Mouse (Mus musculus): ENCODE results near the gene Zfp629. TPM values are rescaled to one million over a fixed set of nuclear protein-coding genes. Genes with fewer than 3 reads are reported as not detected.

Zfp629 gene
- polyA plus RNA-seq, 1 experiment from 2014 or later, result 6.6 TPM

DNA sequence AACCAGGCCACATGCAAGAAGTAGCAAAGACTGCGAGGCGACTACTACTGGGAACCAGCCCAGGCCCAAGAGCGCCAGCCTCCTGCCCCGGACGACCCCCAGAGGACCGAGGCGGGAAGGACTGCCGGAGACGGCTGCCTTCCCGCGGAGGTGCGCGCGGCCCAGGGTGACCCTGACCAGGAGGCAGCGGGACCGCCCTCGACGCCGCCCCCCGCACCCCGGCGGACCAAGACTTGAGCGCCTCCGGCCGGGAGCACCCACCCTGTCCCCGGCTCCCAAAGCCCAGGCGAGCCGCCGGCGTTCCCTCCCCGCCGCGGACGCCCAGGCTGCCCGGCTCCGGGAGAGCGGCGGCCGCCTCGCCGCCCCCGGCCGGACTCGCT is 1.1 kb downstream of the Zfp629 start:
- DNase-seq (ENCODE audit: low spot score), result no peak

- no peak for DNase-seq (ENCODE audit: low spot score)
Observed at GRCm38 (mm10) chr7:127614091-127614490, 1.5 kb downstream of the Zfp629 start.

DNA sequence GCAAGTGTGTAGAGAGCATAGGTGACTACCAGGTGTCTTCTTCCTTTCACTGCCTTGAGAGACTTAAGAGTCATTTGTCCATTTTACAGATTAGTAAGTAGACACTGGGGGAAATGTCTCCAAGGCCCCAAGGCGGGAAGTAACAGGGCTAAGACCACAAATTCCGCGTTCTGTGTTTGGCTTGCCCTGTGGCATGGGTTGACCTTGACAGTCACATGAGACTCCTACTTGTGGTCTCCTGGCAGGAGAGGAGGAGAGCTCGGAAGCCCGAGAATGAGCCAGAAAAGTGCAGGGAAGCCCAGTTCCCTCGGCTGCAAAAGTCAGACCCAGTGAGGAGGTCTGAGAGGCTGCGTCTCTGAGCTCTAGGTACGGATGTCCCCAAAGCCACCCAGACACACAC is 2.1 kb downstream of the Zfp629 start:
- DNase-seq (ENCODE audit: low spot score), result no peak

DNA sequence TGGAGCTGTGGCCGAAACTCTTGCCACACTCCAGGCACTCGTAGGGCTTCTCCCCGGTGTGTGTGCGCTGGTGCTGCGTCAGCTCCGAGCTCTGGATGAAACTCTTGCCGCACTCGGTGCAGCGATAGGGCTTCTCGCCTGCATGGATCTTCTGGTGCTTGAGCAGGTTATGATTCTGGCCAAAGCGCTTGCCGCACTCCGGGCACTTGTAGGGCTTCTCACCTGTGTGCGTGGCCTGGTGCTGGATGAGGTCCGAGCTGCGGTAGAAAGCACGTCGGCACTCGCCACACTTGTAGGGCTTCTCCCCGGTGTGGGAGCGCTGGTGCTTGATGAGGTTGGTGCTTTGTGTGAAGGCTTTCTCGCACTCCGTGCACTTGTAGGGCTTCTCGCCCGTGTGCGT is 4.0 kb downstream of the Zfp629 start:
- no peak for DNase-seq (ENCODE audit: low spot score)

DNA sequence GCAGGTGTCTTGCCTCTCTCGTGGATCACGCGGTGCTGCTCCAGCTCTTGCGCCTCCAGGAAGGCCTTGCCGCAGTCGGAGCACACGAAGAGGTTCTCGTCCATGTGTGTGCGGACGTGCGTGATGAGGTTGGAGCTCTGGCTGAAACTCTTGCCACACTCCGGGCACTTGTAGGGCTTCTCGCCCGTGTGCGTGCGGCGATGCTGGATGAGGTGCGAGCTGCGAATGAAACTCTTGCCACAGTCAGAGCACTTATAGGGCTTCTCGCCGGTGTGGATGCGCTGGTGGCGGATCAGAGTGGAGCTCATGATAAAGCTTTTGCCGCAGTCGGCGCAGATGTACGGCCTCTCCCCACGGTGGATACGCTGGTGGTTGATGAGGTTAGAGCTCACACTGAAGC is 4.6 kb downstream of the Zfp629 start:
- no peak for DNase-seq (ENCODE audit: low spot score)

GRCm38 (mm10) chr7:127607150-127607549 is 8.4 kb downstream of the Zfp629 start:
- no peak for DNase-seq (ENCODE audit: low spot score)

GRCm38 (mm10) chr7:127604256-127604655 is 11.3 kb downstream of the Zfp629 start:
- DNase-seq (ENCODE audit: low spot score), result no peak

DNA sequence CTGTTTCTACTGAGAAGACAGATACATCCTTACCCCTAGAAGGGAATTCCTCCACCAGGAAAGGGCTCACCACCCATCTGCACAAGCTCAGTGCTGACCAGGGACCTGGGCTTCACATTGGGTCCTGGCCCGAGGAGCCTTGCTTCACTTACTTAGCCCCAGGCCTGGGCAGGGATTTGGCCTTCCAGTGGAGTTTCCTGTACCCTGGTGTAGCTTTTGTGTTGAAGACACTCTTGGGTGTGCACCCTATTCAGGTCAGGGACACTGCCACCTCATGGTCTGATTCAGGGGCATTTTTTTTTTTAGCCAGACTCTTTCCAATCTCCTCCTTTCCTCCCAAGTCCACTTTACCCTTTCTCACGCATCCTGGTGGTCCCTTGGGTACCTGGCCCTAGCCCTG is 12.7 kb downstream of the Zfp629 start:
- no peak for DNase-seq (ENCODE audit: low spot score)

- DNase-seq (ENCODE audit: low spot score), result no peak
Observed at GRCm38 (mm10) chr7:127601735-127602134, 13.9 kb downstream of the Zfp629 start.

DNA sequence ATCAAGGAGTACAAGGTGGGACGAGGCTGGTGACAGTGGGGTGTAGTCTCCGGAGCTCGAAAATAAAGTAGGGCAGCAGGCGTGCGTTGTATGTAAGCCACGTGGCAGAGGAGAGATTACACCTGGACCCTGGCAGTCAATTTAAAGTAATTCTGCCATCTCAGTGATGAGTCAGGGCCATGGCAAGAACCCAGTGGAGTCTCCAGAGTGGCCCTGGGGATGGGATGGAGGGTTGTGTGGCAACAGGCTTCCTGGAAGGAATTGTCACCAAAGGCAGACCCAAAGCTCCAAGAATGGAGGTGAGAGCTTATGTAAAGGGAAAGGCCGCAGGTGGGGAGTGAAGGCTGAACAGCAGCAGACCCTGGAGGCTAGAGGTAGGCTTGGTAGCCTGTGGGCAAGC is 15.0 kb downstream of the Zfp629 start:
- no peak for DNase-seq (ENCODE audit: low spot score)

DNA sequence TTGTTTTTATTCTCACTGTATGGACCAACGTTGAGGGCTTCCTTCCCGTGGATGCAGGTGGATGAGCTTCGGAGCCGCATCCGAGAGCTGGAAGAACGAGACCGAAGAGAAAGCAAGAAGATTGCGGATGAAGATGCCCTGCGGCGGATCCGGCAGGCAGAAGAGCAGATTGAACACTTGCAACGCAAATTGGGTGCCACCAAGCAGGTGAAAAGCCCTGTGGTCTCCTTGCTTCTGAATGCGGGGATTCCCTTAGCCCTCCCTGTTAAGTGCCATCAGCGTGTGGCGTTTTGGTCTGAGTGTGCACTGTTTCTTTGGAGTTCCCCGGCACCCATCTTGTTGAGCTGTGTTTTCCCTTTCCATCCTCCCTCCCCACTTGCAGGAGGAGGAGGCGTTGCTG is 18.9 kb downstream of the Zfp629 start:
- no peak for DNase-seq (ENCODE audit: low spot score)

DNA sequence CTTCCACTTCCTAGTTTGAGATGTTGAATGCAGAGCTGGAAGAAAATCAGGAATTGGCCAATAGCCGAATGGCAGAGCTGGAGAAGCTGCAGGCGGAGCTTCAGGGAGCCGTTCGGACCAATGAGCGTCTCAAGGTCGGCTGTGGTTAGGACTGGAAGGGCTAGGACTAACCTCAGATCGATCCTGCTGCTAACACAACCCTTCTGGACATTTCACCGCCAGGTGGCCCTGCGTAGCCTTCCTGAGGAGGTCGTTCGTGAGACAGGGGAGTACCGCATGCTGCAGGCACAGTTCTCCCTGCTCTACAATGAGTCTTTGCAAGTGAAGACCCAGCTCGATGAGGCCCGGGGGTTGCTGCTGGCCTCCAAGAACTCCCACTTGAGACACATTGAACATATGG is 23.0 kb downstream of the Zfp629 start:
- DNase-seq (ENCODE audit: low spot score), result no peak

GRCm38 (mm10) chr7:127591108-127591507 is 24.5 kb downstream of the Zfp629 start:
- DNase-seq (ENCODE audit: low spot score), result no peak

DNA sequence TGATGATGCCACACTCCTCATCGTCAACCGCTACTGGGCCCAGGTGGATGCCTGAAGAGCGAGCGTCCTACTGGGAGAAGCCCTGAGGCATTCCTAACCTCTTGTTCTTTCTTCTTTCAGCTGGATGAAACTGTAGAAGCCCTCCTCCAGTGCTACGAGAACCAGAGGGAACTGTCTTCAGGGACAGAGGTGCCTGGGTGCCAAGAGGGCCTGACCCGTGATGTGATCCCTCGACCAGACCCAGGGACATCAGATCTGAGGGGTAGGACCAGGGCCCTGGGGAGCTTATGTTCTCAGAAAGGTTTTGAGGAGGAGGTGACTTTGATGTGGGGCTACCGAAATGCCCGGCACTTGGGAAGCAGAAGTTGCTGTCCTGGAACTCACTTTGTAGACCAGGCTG is 26.0 kb downstream of the Zfp629 start:
- no peak for DNase-seq (ENCODE audit: low spot score)

DNA sequence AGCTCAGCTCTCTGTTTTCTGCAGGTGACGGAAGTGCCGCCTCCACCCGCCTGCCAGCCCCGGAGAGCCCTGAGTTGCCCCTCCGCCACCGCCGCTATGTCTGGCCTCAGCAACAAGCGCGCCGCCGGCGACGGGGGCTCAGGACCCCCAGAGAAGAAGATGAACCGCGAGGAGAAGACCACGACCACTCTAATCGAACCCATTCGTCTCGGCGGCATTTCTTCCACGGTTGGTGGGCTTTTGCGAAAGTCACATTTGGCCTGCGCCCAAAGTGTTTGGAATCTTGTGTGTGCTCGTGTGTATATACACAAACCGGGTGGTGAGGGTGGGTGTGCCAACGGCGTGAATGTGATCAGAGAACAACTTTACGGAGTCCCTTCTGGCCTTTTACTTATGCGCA is 26.7 kb downstream of the Zfp629 start:
- DNase-seq (ENCODE audit: low spot score), result no peak

GRCm38 (mm10) chr7:127588011-127588871 is 27.4 kb downstream of the Zfp629 start, which contains the start of the genes Ccdc189 and Rnf40:
Gene Ccdc189, minus strand, starts transcription at chr7:127588595.
Gene Rnf40, plus strand, starts transcription at chr7:127588767.
- DNase-seq (ENCODE audit: low spot score), result peak; percentile 95

DNA sequence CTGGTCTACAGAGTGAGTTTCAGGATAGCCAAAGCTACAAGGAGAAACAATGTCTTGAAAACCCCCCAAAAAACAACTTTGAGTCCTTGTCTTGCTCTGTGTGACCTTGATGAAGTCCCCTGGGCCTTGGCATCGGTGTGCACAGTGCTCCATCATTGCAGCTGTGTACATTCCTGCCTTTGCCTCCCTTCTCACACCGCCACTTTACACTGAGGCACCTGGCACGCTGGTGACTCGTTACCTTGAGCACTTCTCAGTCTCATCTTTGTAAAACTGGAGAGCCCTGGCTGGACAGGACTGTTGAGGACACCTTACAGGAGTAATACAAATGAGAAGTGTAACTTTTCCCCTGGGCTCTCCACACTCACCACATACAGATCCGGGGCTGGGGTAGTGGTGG is 28.4 kb downstream of the Zfp629 start:
- no peak for DNase-seq (ENCODE audit: low spot score)

DNA sequence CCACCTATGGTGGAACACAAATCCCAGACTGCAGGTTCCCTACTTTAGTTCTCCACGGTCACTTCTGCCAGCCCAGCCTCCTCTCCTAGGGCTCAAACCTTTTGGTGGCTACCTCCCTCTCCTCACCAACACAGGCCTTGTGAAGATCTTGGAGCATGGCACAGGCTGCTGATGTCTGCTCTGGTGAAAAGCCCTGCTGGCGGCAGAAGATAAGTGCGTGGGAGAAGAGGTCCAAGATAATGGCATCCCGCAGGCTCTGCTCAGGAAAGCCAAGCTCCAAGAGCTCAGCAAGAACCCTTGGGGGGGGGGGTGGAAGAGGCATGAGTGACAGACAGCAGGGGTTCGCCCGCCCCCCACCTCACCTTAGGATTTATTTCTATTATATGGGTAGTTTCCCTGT is 29.4 kb downstream of the Zfp629 start:
- no peak for DNase-seq (ENCODE audit: low spot score)

DNA sequence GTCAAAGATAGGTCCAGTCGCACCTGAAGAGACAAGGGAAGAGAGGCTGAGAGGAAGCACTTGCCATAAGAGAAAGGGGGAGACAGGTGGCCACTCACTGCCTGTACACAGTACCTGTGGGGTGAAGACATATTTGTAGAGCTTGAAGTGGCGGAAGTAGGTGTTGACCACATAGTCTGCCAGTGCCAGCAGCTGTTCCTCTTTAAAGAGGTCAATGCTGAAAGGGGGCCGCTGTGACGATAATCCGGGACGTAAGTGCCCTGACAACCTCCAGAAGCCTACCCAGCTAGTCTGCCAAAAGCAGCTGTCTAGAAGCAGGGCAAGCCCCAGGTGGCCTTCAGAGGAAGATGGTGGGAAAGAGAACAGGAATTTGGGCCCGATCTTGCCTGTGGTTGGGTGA is 30.6 kb downstream of the Zfp629 start:
- no peak for DNase-seq (ENCODE audit: low spot score)

DNA sequence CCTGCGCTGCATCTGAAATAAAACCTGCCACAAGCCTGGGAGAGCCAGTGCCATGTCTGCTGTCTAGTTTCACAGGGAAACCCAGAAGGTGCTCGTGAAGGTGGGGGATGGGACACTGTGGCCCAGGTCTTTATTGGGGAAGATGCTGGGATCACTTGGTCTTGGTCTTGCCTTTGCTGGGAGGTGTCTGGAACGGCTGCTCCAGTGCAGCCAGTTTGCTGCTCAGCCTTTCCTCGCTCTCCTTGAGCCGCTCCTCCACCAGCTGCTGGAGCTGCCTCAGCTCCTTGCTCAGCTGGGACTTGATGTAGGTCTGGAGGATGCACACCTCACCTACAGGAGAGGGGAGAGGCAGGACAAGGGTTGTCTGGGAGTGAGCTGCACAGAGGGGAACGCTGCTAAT is 32.3 kb downstream of the Zfp629 start:
- no peak for DNase-seq (ENCODE audit: low spot score)

GRCm38 (mm10) chr7:127574115-127574514 is 41.5 kb downstream of the Zfp629 start:
- DNase-seq (ENCODE audit: low spot score), result no peak

DNA sequence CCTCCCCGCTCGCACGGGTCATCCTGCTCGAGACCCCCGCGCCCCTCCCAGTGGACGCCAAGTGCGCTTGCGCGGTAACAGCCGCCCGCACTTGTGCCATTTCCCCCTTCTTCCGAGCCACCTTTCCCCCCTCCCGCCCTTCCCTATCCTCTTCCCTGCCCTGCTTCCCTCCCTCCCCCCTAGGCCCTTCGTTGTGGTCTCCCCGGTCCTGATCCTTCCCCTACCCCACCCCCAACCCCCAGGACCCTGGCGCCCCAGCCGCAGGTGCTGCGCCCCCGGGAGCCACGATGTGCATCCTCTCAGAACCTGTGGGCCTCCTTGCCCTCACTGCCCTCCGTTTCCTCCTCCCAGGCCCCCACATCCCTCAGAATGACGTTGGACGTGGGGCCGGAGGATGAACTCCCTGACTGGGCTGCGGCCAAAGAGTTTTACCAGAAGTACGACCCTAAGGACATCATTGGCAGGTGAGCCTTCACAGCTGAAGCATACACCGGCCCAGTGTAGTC is 42.0 kb downstream of the Zfp629 start:
- DNase-seq (ENCODE audit: low spot score), result no peak

GRCm38 (mm10) chr7:127572895-127573471 is 42.6 kb downstream of the Zfp629 start, which contains the start of gene Phkg2:
Gene Phkg2, plus strand, starts transcription at chr7:127573340.
- DNase-seq (ENCODE audit: low spot score), result peak; percentile 96
